Mouse (Mus musculus): ENCODE measurements around the gene Atic. TPM values are rescaled to one million over a fixed set of nuclear protein-coding genes. Genes with fewer than 3 reads are reported as not detected.

Atic gene
- polyA plus RNA-seq (2015; fragmentation: Nextera tagmentation; extraction: Ambion mirVana) = 76.1 TPM in 2 replicates

DNA sequence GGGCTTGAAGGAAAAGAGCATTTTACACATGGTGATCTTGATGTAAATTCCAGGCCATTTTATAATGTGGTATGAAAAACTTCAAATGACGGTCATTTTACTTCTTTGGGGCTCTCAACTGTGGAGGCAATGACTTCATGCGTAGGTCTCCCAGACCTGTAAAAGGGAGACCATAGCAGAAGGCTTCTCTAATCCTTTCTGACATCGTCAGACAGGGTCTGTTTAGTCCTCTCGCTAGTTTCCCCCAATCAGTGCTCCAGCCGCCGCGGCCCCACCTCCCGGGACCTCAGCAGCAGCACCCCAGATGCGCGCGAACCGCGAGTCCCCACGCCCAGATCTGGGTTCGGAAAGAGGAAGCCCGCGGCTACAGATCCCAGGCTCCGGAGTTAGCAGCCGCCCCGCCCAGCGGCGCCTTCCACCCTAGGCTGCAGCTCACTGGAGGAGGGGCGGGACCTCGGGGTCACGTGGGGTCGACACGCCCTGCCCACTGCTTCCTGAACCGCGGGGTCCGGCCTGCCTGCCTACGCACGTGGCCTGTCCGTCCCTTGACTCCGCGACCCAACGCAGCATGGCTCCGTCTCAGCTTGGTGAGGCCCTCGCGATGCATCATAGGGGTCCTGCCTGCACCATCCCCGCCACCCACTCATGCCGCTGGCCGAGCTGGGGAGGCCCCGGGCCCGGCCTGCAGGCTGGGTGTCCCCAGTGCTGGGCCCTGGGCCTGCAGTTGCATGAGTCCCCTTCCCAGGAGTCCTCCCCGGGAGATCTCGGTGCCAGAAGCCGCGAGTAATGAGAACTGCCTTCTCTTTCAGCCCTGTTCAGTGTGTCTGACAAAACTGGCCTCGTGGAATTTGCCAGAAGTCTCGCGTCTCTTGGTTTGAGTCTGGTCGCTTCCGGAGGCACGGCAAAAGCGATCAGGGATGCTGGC is at the start of gene Atic:
Gene Atic (plus strand): TSS at position 463 of the 925 bp plus-strand sequence.
- H3K36me3 ChIP-seq = peaks cover 31% of the 10 kb centered on the region
- no peaks in the 10 kb centered on the region for H3K27me3 ChIP-seq
- peaks cover 10% of the 10 kb centered on the region for H3K4me1 ChIP-seq
- ATAC-seq (ENCODE audit: insufficient number of reproducible peaks, insufficient read depth, low FRiP score, low TSS enrichment, low read depth) = peak; percentile 98
- peak within 1 kb of the TSS; percentile 82 for H3K27ac ChIP-seq
- peak within 1 kb of the TSS; percentile 88 for H3K4me2 ChIP-seq
- H3K4me3 ChIP-seq = peak within 1 kb of the TSS; percentile 75
- under 1% methylated on average over 55 of the region's 55 CpGs for WGBS
- peak within 1 kb of the TSS; percentile 86 for H3K9ac ChIP-seq
- H3K9me3 ChIP-seq = 0 out of 2 replicates have a peak, but pooled peaks cover 6% of the 10 kb centered on the region

DNA sequence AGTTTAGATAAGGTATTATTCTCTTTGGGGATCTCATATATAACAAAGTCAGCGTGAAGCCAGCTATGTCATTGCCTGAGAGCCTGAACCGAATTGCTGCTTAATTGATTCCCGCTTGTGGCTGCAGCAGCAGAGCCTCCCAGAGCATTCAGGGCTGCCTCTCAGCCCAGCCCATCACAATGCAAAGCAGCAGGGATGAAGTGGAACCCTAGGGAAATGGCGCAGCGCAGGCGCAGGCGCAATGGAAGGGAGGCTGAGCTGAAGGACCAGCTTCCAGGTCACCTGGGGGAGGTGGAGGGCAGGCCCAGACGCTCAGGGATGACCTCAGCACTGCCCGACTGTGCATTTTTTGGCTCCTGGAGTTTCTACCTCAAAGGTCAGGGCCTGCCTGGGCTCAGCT is 49.7 kb upstream of the Atic start:
- WGBS = 5% methylated on average over 9 of the region's 9 CpGs
- Histone ChIP-seq H3K27me3 (peaks cover 6% of the 10 kb centered on the region; the same call in 1 of the 2 replicates), H3K27ac (no peak overlapping the region), H3K36me3 (no peaks in the 10 kb centered on the region), H3K4me2 (peak overlapping the region; percentile 31), H3K9ac (no peak overlapping the region), H3K4me3 (no peak overlapping the region), H3K4me1 (peaks cover 4% of the 10 kb centered on the region; the same call in 1 of the 2 replicates), H3K9me3 (no peaks in the 10 kb centered on the region)
- ATAC-seq (ENCODE audit: insufficient number of reproducible peaks, insufficient read depth, low FRiP score, low TSS enrichment, low read depth) = no peak

DNA sequence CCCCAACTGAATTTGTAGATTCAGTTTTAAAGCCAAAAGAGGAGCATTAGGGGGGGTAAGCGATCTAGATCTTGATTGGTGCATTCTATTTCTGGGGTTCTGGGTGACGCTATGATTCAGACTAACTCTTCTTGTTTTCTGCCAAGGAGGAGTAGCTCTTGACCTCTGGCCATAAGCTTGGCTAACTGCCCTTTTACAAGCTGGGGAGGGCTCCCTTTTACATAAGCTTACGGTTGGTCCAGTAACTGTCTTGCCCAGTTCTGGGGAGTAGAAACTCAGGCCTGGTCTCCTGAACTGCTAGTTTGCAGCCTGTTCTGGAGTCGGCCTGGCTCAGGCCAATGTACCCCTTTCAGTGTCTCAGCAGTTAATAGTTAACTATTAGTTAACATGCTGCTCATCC is 41.9 kb upstream of the Atic start:
- no peak overlapping the region for H3K9ac ChIP-seq
- no peak overlapping the region for H3K4me2 ChIP-seq
- no peak for ATAC-seq (ENCODE audit: insufficient number of reproducible peaks, insufficient read depth, low FRiP score, low TSS enrichment, low read depth)
- no peaks in the 10 kb centered on the region for H3K9me3 ChIP-seq
- no peak overlapping the region for H3K27ac ChIP-seq
- no peaks in the 10 kb centered on the region for H3K27me3 ChIP-seq
- 83% methylated on average over 4 of the region's 4 CpGs for WGBS
- no peaks in the 10 kb centered on the region for H3K36me3 ChIP-seq
- no peak overlapping the region for H3K4me3 ChIP-seq
- H3K4me1 ChIP-seq = no peaks in the 10 kb centered on the region

DNA sequence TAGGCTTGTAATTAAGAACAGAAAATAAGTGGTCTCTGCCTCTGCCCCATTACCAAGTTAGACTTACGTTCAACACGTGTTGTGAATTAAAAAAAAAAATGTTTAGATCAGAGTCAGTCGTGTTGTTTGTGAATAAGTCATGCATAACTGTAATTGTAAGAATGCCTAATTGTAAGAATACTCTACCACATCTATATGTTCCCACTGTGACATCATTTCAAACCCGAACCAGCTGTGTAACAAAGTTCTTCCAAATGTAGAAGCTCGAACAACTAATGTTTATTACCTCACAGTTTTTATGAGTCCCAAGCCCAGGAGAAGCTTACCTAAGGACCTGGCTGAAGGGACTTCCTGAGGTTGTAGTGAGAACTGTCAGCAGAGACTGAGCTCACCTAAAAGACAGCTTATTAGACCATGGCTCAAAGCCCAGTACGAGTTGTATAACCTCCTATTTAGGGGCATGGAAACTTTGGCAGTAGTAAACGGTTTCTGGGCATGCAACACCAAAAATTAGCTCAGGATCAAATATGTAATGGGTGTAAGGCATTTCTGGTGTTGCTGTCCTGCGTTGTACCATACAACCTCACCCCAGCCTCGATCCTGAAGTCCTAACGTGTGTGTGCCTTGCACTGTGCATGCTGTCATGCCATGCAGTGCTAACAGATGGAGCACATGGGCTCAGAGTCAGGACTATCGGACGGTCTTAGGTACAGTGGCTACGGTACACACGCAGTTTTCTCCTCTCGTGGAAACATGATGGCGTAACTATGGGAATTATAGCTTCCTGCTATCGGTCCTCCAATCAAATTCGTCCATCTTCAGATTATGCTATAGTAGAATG is 27.9 kb upstream of the Atic start:
- no peak overlapping the region for H3K9ac ChIP-seq
- no peak overlapping the region for H3K4me3 ChIP-seq
- H3K4me2 ChIP-seq = no peak overlapping the region
- H3K27me3 ChIP-seq = no peaks in the 10 kb centered on the region; the same call in 1 of the 2 replicates
- peak; percentile 59; the same call in 1 of the 2 replicates for ATAC-seq (ENCODE audit: insufficient number of reproducible peaks, insufficient read depth, low FRiP score, low TSS enrichment, low read depth)
- H3K4me1 ChIP-seq = 0 out of 2 replicates have a peak, but pooled peaks cover 2% of the 10 kb centered on the region
- no peak overlapping the region for H3K27ac ChIP-seq
- WGBS = 61% methylated on average over 18 of the region's 18 CpGs
- H3K9me3 ChIP-seq = no peaks in the 10 kb centered on the region
- H3K36me3 ChIP-seq = no peaks in the 10 kb centered on the region

GRCm38 (mm10) chr1:71530779-71531178 is 26.2 kb upstream of the Atic start:
- Histone ChIP-seq H3K9me3 (no peaks in the 10 kb centered on the region), H3K4me1 (0 out of 2 replicates have a peak, but pooled peaks cover 2% of the 10 kb centered on the region), H3K4me3 (no peak overlapping the region), H3K4me2 (no peak overlapping the region), H3K36me3 (no peaks in the 10 kb centered on the region), H3K27me3 (no peaks in the 10 kb centered on the region; the same call in 1 of the 2 replicates), H3K27ac (no peak overlapping the region), H3K9ac (no peak overlapping the region)
- no peak for ATAC-seq (ENCODE audit: insufficient number of reproducible peaks, insufficient read depth, low FRiP score, low TSS enrichment, low read depth)
- WGBS = 74% methylated on average over 2 of the region's 2 CpGs

DNA sequence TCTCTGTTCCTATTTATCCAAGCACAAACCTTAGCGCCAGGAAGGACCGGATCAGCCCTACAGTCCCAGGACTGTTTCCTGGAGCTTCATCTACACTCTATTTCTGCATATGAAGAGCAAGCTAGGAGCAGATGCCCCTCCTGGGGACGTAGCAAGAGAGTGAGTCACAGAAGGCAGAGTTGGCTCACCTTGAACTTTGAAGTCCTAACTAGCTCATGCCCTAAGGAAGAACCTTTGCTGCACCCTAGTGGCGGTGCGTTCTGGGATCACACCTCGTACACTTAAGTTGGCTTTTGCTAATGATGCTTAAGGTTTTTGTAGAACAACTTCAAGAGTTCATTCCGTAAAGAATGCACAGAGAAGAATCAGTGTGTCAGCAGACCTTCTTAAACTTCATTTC is 25.3 kb upstream of the Atic start:
- WGBS = 20% methylated on average over 7 of the region's 7 CpGs
- ATAC-seq (ENCODE audit: insufficient number of reproducible peaks, insufficient read depth, low FRiP score, low TSS enrichment, low read depth) = no peak
- H3K9me3 ChIP-seq = no peaks in the 10 kb centered on the region
- no peak overlapping the region for H3K4me3 ChIP-seq
- 0 out of 2 replicates have a peak, but pooled peaks cover 2% of the 10 kb centered on the region for H3K4me1 ChIP-seq
- H3K4me2 ChIP-seq = no peak overlapping the region
- no peak overlapping the region for H3K27ac ChIP-seq
- no peaks in the 10 kb centered on the region for H3K36me3 ChIP-seq
- H3K9ac ChIP-seq = no peak overlapping the region
- no peaks in the 10 kb centered on the region; the same call in 1 of the 2 replicates for H3K27me3 ChIP-seq

GRCm38 (mm10) chr1:71539641-71540040 is 17.3 kb upstream of the Atic start:
- no peaks in the 10 kb centered on the region for H3K27me3 ChIP-seq
- 87% methylated on average over 4 of the region's 4 CpGs for WGBS
- H3K9me3 ChIP-seq = no peaks in the 10 kb centered on the region
- H3K36me3 ChIP-seq = no peaks in the 10 kb centered on the region
- H3K4me2 ChIP-seq = no peak overlapping the region
- no peak for ATAC-seq (ENCODE audit: insufficient number of reproducible peaks, insufficient read depth, low FRiP score, low TSS enrichment, low read depth)
- no peak overlapping the region for H3K27ac ChIP-seq
- no peaks in the 10 kb centered on the region for H3K4me1 ChIP-seq
- no peak overlapping the region for H3K9ac ChIP-seq
- no peak overlapping the region for H3K4me3 ChIP-seq

DNA sequence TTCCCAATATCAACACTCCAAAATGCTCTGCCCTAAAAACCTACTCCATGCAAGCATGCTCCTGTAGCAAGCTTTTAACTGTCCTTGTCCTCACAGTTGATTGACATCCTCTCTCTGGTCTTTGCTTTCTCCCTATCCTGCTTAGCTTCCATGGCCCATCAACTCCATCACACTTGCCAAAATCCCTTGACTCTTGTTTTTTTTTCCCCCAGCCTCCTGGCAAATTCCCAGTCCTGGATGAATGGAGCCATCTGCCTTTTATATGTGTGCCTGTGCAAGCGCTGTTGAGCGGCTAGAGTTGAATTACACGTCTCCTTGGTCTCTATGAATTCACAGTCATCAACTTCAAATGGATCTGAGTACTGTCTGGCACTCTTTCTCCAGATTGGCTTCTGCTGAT is 16.5 kb upstream of the Atic start:
- Histone ChIP-seq H3K27me3 (no peaks in the 10 kb centered on the region), H3K4me1 (no peaks in the 10 kb centered on the region), H3K27ac (no peak overlapping the region), H3K36me3 (no peaks in the 10 kb centered on the region), H3K4me2 (no peak overlapping the region), H3K4me3 (no peak overlapping the region), H3K9me3 (no peaks in the 10 kb centered on the region), H3K9ac (no peak overlapping the region)
- 85% methylated on average over 3 of the region's 3 CpGs for WGBS
- ATAC-seq (ENCODE audit: insufficient number of reproducible peaks, insufficient read depth, low FRiP score, low TSS enrichment, low read depth) = no peak

- no peaks in the 10 kb centered on the region for H3K27me3 ChIP-seq
- H3K27ac ChIP-seq = no peak overlapping the region
- no peak overlapping the region for H3K4me3 ChIP-seq
- no peaks in the 10 kb centered on the region for H3K36me3 ChIP-seq
- H3K4me2 ChIP-seq = no peak overlapping the region
- no peak overlapping the region for H3K9ac ChIP-seq
- no peak for ATAC-seq (ENCODE audit: insufficient number of reproducible peaks, insufficient read depth, low FRiP score, low TSS enrichment, low read depth)
- no peaks in the 10 kb centered on the region for H3K4me1 ChIP-seq
- H3K9me3 ChIP-seq = no peaks in the 10 kb centered on the region
- 73% methylated on average over 10 of the region's 10 CpGs for WGBS
Observed at GRCm38 (mm10) chr1:71550626-71551195, 6.2 kb upstream of the Atic start.

GRCm38 (mm10) chr1:71560626-71561025 is 3.7 kb downstream of the Atic start:
- Histone ChIP-seq H3K27me3 (no peaks in the 10 kb centered on the region), H3K36me3 (peaks cover 60% of the 10 kb centered on the region), H3K4me3 (no peak overlapping the region), H3K27ac (no peak overlapping the region), H3K9me3 (0 out of 2 replicates have a peak, but pooled peaks cover 6% of the 10 kb centered on the region), H3K9ac (no peak overlapping the region), H3K4me2 (no peak overlapping the region), H3K4me1 (peaks cover 10% of the 10 kb centered on the region)
- 92% methylated on average over 4 of the region's 4 CpGs for WGBS
- ATAC-seq (ENCODE audit: insufficient number of reproducible peaks, insufficient read depth, low FRiP score, low TSS enrichment, low read depth) = no peak

GRCm38 (mm10) chr1:71564291-71564690 is 7.3 kb downstream of the Atic start:
- H3K4me3 ChIP-seq = no peak overlapping the region
- H3K36me3 ChIP-seq = peaks cover 88% of the 10 kb centered on the region
- no peak for ATAC-seq (ENCODE audit: insufficient number of reproducible peaks, insufficient read depth, low FRiP score, low TSS enrichment, low read depth)
- H3K9me3 ChIP-seq = 0 out of 2 replicates have a peak, but pooled peaks cover 6% of the 10 kb centered on the region
- 0 out of 2 replicates have a peak, but pooled peaks cover 6% of the 10 kb centered on the region for H3K4me1 ChIP-seq
- no peaks in the 10 kb centered on the region for H3K27me3 ChIP-seq
- H3K27ac ChIP-seq = no peak overlapping the region
- no peak overlapping the region for H3K9ac ChIP-seq
- H3K4me2 ChIP-seq = no peak overlapping the region
- 92% methylated on average over 7 of the region's 7 CpGs for WGBS

All from embryonic facial prominence, embryonic 13.5 days (tissue).